ENCODE assay signal across 20 mouse cellular contexts in the genomic region with DNA sequence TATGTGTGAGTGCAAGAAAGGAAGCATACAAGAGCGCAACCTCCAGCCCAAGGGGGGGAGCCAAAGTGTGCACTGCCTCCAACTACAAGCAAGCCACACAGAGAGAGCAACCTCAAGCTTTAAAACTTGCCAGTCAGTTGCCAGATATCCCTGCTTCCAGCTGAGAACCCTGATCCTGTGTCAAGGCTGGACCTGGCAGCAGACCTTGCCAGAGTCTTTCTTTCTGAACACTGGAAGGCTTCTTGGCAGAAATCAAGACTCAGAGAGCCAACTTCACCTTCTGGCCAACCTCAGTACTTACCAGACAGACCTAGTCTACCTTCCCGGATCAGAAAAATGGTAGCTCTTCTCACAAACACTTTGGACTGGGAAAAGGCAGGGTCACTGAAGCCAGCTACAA. TPM values are rescaled to one million over a fixed set of nuclear protein-coding genes. Genes with fewer than 3 reads are reported as not detected.
A peak's percentile ranks its signal among the peaks of the same experiment; 100 is the strongest.
DNase-seq lines count a peak whose midpoint lies in the region; ATAC-seq and TF ChIP-seq lines count a peak whose summit lies in the region.
"Had no signal": no experiment of that assay in that cellular context is flagged by ENCODE, and none has a peak within 500 bp of the region (broad histone marks: within the 10 kb centered on the region; RNA-seq: fewer than 3 reads in every experiment).

No protein-coding gene starts in this region.

- H3K36me3 ChIP-seq in hindbrain, postnatal 0 days (ENCODE audit: insufficient read depth, low read length): no peaks in the 10 kb centered on the region
- no peaks in the 10 kb centered on the region for H3K36me3 ChIP-seq in hindbrain, embryonic 11.5 days (ENCODE audit: control insufficient read depth, insufficient read depth, low read length)
- H3K36me3 ChIP-seq: G1E; midbrain, embryonic 13.5 days had no signal

- WGBS in hindbrain, postnatal 0 days: 65% methylated on average over 2 of the region's 2 CpGs
- WGBS in hindbrain, embryonic 11.5 days: 98% methylated on average over 2 of the region's 2 CpGs

- no peak overlapping the region for H3K4me2 ChIP-seq in hindbrain, postnatal 0 days (ENCODE audit: low read depth, low read length)
- H3K4me2 ChIP-seq in hindbrain, embryonic 11.5 days (replicated peaks; ENCODE audit: low read depth, low read length): no peak overlapping the region
- H3K4me2 ChIP-seq: heart, embryonic 11.5 days; midbrain, embryonic 13.5 days had no signal

- H3K27me3 ChIP-seq in hindbrain, postnatal 0 days (ENCODE audit: insufficient read depth, low read length): no peaks in the 10 kb centered on the region
- H3K27me3 ChIP-seq in hindbrain, embryonic 11.5 days (ENCODE audit: control insufficient read depth, insufficient read depth, low read length): no peaks in the 10 kb centered on the region
- H3K27me3 ChIP-seq: midbrain, embryonic 13.5 days had no signal

- peak; percentile 15; the same call in 1 of the 2 replicates for ATAC-seq in hindbrain, postnatal 0 days
- ATAC-seq in hindbrain, embryonic 11.5 days (ENCODE audit: low FRiP score): no peak
- no peak for ATAC-seq in megakaryocyte, adult 5-6 weeks (ENCODE audit: poor library complexity, severe bottlenecking)
- ATAC-seq: midbrain, embryonic 13.5 days had no signal

- H3K9ac ChIP-seq in hindbrain, postnatal 0 days (replicated peaks; ENCODE audit: low read length): no peak overlapping the region
- H3K9ac ChIP-seq in hindbrain, embryonic 11.5 days (ENCODE audit: low read depth, low read length): no peak overlapping the region
- H3K9ac ChIP-seq: midbrain, embryonic 13.5 days had no signal

- no peaks in the 10 kb centered on the region for H3K4me1 ChIP-seq in hindbrain, postnatal 0 days (ENCODE audit: insufficient read depth, low read length)
- no peaks in the 10 kb centered on the region for H3K4me1 ChIP-seq in hindbrain, embryonic 11.5 days (replicated peaks; ENCODE audit: control insufficient read depth, insufficient read depth, low read length)
- H3K4me1 ChIP-seq: midbrain, embryonic 13.5 days had no signal

- no peaks in the 10 kb centered on the region for H3K9me3 ChIP-seq in hindbrain, postnatal 0 days (ENCODE audit: low read length)
- no peaks in the 10 kb centered on the region for H3K9me3 ChIP-seq in hindbrain, embryonic 11.5 days (ENCODE audit: control insufficient read depth, low read length)
- H3K9me3 ChIP-seq: G1E; midbrain, embryonic 13.5 days had no signal

- peak; percentile 58 for DNase-seq in hindbrain, postnatal 0 days (ENCODE audit: low spot score)
- no peak for DNase-seq in hindbrain, embryonic 11.5 days (ENCODE audit: low spot score)
- DNase-seq in brain, embryonic 14.5 days (ENCODE audit: low read depth): peak; percentile 19
- DNase-seq in cerebellum, adult 18-20 months: peak; percentile 27 to 29
- peak; percentile 68 for DNase-seq in gastrocnemius, adult 2 months
- no peak for DNase-seq in yolk sac, embryonic 10.5 days (ENCODE audit: low spot score)
- DNase-seq in right cerebral cortex, adult 18-20 months: no peak
- DNase-seq: lung, adult 2 months; thymus, adult 2 months had no signal

- intact Hi-C loops in gastrocnemius, adult 2 months (cut with DNase I): no loop called here

- TF ChIP-seq POLR2A in brain, embryonic 14.5 days (IDR thresholded peaks at IDR 0.05; ENCODE audit: borderline replicate concordance, extremely low read depth, insufficient read depth, insufficient read length, poor library complexity, severe bottlenecking): no peak

- H3K4me3 ChIP-seq in hindbrain, postnatal 0 days (ENCODE audit: low read length): no peak overlapping the region
- no peak overlapping the region for H3K4me3 ChIP-seq in hindbrain, embryonic 11.5 days (ENCODE audit: low read depth, low read length)
- H3K4me3 ChIP-seq in gastrocnemius, adult 2 months: no peak overlapping the region
- H3K4me3 ChIP-seq: midbrain, embryonic 13.5 days had no signal

- no peak overlapping the region for H3K27ac ChIP-seq in hindbrain, postnatal 0 days
- no peak overlapping the region for H3K27ac ChIP-seq in hindbrain, embryonic 11.5 days (ENCODE audit: low read depth, low read length)
- H3K27ac ChIP-seq in gastrocnemius, adult 2 months: no peak overlapping the region
- H3K27ac ChIP-seq: macrophage; midbrain, embryonic 13.5 days had no signal

- peak; percentile 26 for TF ChIP-seq CTCF in hindbrain, postnatal 0 days (IDR thresholded peaks at IDR 0.05; ENCODE audit: low read depth)
- no peak for TF ChIP-seq CTCF in brain, embryonic 14.5 days (IDR thresholded peaks at IDR 0.05; ENCODE audit: borderline replicate concordance, extremely low read depth, insufficient read depth, insufficient read length)
- peak; percentile 37; the same call in 1 of the 2 replicates for TF ChIP-seq CTCF in gastrocnemius, adult 2 months (IDR thresholded peaks at IDR 0.05)

RNA-seq across cellular contexts. Expression of a gene that starts 20.5 kb away (rescaled TPM):
- 5.6 and 8.7 TPM in 2 replicates for total RNA-seq in hindbrain, postnatal 0 days (2014; rRNA removed)
- polyA plus RNA-seq in hindbrain, postnatal 0 days (2015; fragmentation: Nextera tagmentation; extraction: Ambion mirVana): 6.4 and 6.6 TPM in 2 replicates
- 0.08 and 0.32 TPM in 2 replicates for polyA plus RNA-seq in hindbrain, embryonic 11.5 days (2014; fragmentation: Nextera tagmentation; extraction: Ambion mirVana)
- 0.61 and 1.0 TPM in 2 replicates for polyA plus RNA-seq in brain, embryonic 14.5 days (2012; rRNA removed)
- total RNA-seq in gastrocnemius, adult 2 months (2021): 1 to 10 TPM; 3.5 to 5.1 TPM
- total RNA-seq in megakaryocyte, adult 5-6 weeks (2015): not detected in 2 replicates
- not detected in 2 replicates for total RNA-seq in megakaryocyte, adult 5-6 weeks (2017)
- total RNA-seq: heart, postnatal 25 days; liver, adult 2 months had no signal
- polyA plus RNA-seq: forebrain, embryonic 11.5 days; G1E; heart, embryonic 11.5 days; intestine, embryonic 14.5 days; kidney, embryonic 14.5 days; liver, adult 2 months; macrophage; small intestine, adult 2 months had no signal

Comparison
In these comparisons a context has a peak if more than half of its experiments do, and no peak if none do; other contexts are left out.
1. DNase-seq: peak in hindbrain, postnatal 0 days (single experiment), brain, embryonic 14.5 days (single experiment), cerebellum, adult 18-20 months (2 of 2) and gastrocnemius, adult 2 months (single experiment); none in hindbrain, embryonic 11.5 days (single experiment), yolk sac, embryonic 10.5 days (single experiment) and right cerebral cortex, adult 18-20 months (single experiment).